Mouse (Mus musculus) MEL (cell line): ENCODE measurements around the gene Runx1. TPM values are rescaled to one million over a fixed set of nuclear protein-coding genes. Genes with fewer than 3 reads are reported as not detected.

Experiments used
- DNase-seq: peaks from one replicate; pipeline ENCODE4 v3.0.0; 2011; ENCODE audit warnings: low read depth, low spot score
- H3K27ac ChIP-seq: 2 replicates; pipeline ENCODE4 v1.5.1; 2012; ENCODE audit warnings: low read depth, mild to moderate bottlenecking, control low read depth, low read length, moderate library complexity; ENCODE audit not compliant: control insufficient read depth
- H3K27me3 ChIP-seq, 2 experiments: fragments of 150-350 bp in 1 of 2; sonication (generic) in 1 of 2; 2 replicates each; pipeline ENCODE4 v1.6.1; 2012; ENCODE audit warnings: low read length in 2 of 2, mild to moderate bottlenecking in 2 of 2, improper control_type of control experiment in 1 of 2, moderate library complexity in 1 of 2; ENCODE audit not compliant: insufficient read depth in 2 of 2, control insufficient read depth in 1 of 2
- H3K36me3 ChIP-seq, 2 experiments: 2 replicates each; pipeline ENCODE4 v1.6.1; 2012 to 2014; ENCODE audit warnings: low read length in 2 of 2, improper control_type of control experiment in 1 of 2, inconsistent platforms in 1 of 2, mild to moderate bottlenecking in 1 of 2; ENCODE audit not compliant: insufficient read depth in 2 of 2, control insufficient read depth in 1 of 2
- H3K4me1 ChIP-seq, 2 experiments: fragments of 150-350 bp in 1 of 2; sonication (generic) in 1 of 2; 2 replicates each; pipeline ENCODE4 v1.6.1; 2012; ENCODE audit warnings: low read length in 2 of 2, improper control_type of control experiment in 1 of 2, mild to moderate bottlenecking in 1 of 2; ENCODE audit not compliant: insufficient read depth in 2 of 2, control insufficient read depth in 1 of 2
- H3K4me3 ChIP-seq, 2 experiments: fragments of 150-350 bp in 1 of 2; sonication (generic) in 1 of 2; 2 replicates each; pipeline ENCODE4 v1.5.1; 2012; ENCODE audit warnings: low read depth in 2 of 2, low read length in 2 of 2, mild to moderate bottlenecking in 2 of 2, moderate library complexity in 2 of 2, control low read depth in 1 of 2, improper control_type of control experiment in 1 of 2; ENCODE audit not compliant: control insufficient read depth in 1 of 2, insufficient read depth in 1 of 2
- H3K79me2 ChIP-seq: 2 replicates; pipeline ENCODE4 v1.6.1; 2012; ENCODE audit warnings: mild to moderate bottlenecking, low read length, moderate library complexity; ENCODE audit not compliant: control insufficient read depth, poor library complexity, insufficient read depth
- H3K9ac ChIP-seq: 2 replicates; pipeline ENCODE4 v1.6.1; 2012; ENCODE audit warnings: low read depth, mild to moderate bottlenecking, control low read depth, low read length, moderate library complexity; ENCODE audit not compliant: control insufficient read depth, poor library complexity, severe bottlenecking
- H3K9me3 ChIP-seq: fragments of 150-350 bp; sonication (generic); replicated peaks from 2 replicates; pipeline ENCODE4 v1.6.1; 2012; ENCODE audit warnings: mild to moderate bottlenecking, low read length, improper control_type of control experiment, moderate library complexity; ENCODE audit not compliant: insufficient read depth
- CHD1 ChIP-seq: IDR thresholded peaks from 2 replicates; pipeline ENCODE4 v1.6.1; 2012; ENCODE audit warnings: low read depth, mild to moderate bottlenecking, inconsistent platforms, low read length, improper control_type of control experiment
- CHD2 ChIP-seq: IDR thresholded peaks from 2 replicates; pipeline ENCODE4 v1.6.1; 2011; ENCODE audit warnings: low read length, improper control_type of control experiment
- CTCF ChIP-seq, 3 experiments: IDR thresholded peaks in 2 of 3; conservative IDR thresholded peaks in 1 of 3; 2 replicates each; pipeline ENCODE4 v1.5.1; 2011 to 2012; ENCODE audit warnings: low read length in 3 of 3, low read depth in 2 of 3, mild to moderate bottlenecking in 2 of 3, improper control_type of control experiment in 1 of 3, inconsistent platforms in 1 of 3, mixed read lengths in 1 of 3, moderate library complexity in 1 of 3; ENCODE audit not compliant: control insufficient read depth in 1 of 3, insufficient read depth in 1 of 3, poor library complexity in 1 of 3, severe bottlenecking in 1 of 3
- ELF1 ChIP-seq: IDR thresholded peaks from 2 replicates; pipeline ENCODE4 v1.6.1; 2014; ENCODE audit warnings: low read depth, mild to moderate bottlenecking, inconsistent platforms, low read length, improper control_type of control experiment, moderate library complexity
- EP300 ChIP-seq, 2 experiments: IDR thresholded peaks; 2 replicates each; pipeline ENCODE4 v1.6.1; 2011; ENCODE audit warnings: improper control_type of control experiment in 2 of 2, low read length in 2 of 2, low read depth in 1 of 2, mild to moderate bottlenecking in 1 of 2
- ETS1 ChIP-seq: IDR thresholded peaks from 2 replicates; pipeline ENCODE4 v1.6.1; 2012; ENCODE audit warnings: low read depth, mild to moderate bottlenecking, inconsistent platforms, low read length, improper control_type of control experiment, moderate library complexity
- GATA1 ChIP-seq: IDR thresholded peaks from 2 replicates; pipeline ENCODE4 v1.6.1; 2011; ENCODE audit warnings: low read depth, low read length, improper control_type of control experiment
- HCFC1 ChIP-seq: IDR thresholded peaks from 2 replicates; pipeline ENCODE4 v1.6.1; 2012; ENCODE audit warnings: low read depth, mild to moderate bottlenecking, inconsistent platforms, low read length, improper control_type of control experiment, moderate library complexity
- KAT2A ChIP-seq: conservative IDR thresholded peaks from 2 replicates; pipeline ENCODE4 v1.6.1; 2012; ENCODE audit warnings: low read depth, low read length, improper control_type of control experiment, inconsistent platforms
- MAZ ChIP-seq: IDR thresholded peaks from 2 replicates; pipeline ENCODE4 v1.6.1; 2012; ENCODE audit warnings: low read depth, mild to moderate bottlenecking, inconsistent platforms, low read length, improper control_type of control experiment
- NRF1 ChIP-seq: IDR thresholded peaks from 2 replicates; pipeline ENCODE4 v1.6.1; 2014; ENCODE audit warnings: low read depth, mild to moderate bottlenecking, inconsistent platforms, low read length, improper control_type of control experiment, moderate library complexity; ENCODE audit not compliant: poor library complexity, insufficient read depth, severe bottlenecking
- POLR2AphosphoS2 ChIP-seq: IDR thresholded peaks from 2 replicates; pipeline ENCODE4 v1.6.1; 2011; ENCODE audit warnings: low read length, improper control_type of control experiment
- RAD21 ChIP-seq: IDR thresholded peaks from 2 replicates; pipeline ENCODE4 v1.6.1; 2011; ENCODE audit warnings: mild to moderate bottlenecking, low read depth, low read length, improper control_type of control experiment
- SMC3 ChIP-seq: IDR thresholded peaks from 2 replicates; pipeline ENCODE4 v1.6.1; 2011; ENCODE audit warnings: low read depth, low read length, improper control_type of control experiment
- UBTF ChIP-seq: IDR thresholded peaks from 2 replicates; pipeline ENCODE4 v1.6.1; 2012; ENCODE audit warnings: low read depth, mild to moderate bottlenecking, inconsistent platforms, low read length, improper control_type of control experiment, moderate library complexity, borderline replicate concordance; ENCODE audit not compliant: insufficient read depth
- USF2 ChIP-seq, 2 experiments: IDR thresholded peaks; 2 replicates each; pipeline ENCODE4 v1.6.1; 2011 to 2012; ENCODE audit warnings: improper control_type of control experiment in 2 of 2, low read length in 2 of 2, borderline replicate concordance in 1 of 2, inconsistent platforms in 1 of 2, low read depth in 1 of 2, mild to moderate bottlenecking in 1 of 2; ENCODE audit not compliant: insufficient read depth in 1 of 2
- ZC3H11A ChIP-seq: IDR thresholded peaks from 2 replicates; pipeline ENCODE4 v1.6.1; 2012; ENCODE audit warnings: low read depth, mild to moderate bottlenecking, inconsistent platforms, low read length, improper control_type of control experiment
- ZKSCAN1 ChIP-seq: IDR thresholded peaks from 2 replicates; pipeline ENCODE4 v1.6.1; 2012; ENCODE audit warnings: low read depth, mild to moderate bottlenecking, inconsistent platforms, low read length, improper control_type of control experiment, moderate library complexity
- ZNF384 ChIP-seq: IDR thresholded peaks from 2 replicates; pipeline ENCODE4 v1.6.1; 2012; ENCODE audit warnings: low read depth, mild to moderate bottlenecking, inconsistent platforms, low read length, improper control_type of control experiment
- polyA plus RNA-seq, 2 experiments: library from polyadenylated mRNA; stranded (reverse) in 1 of 2; unstranded in 1 of 2; fragments of >175 nt in 1 of 2; fragments of >200 nt in 1 of 2; gene quantifications; 2 replicates each; pipeline versions ENCODE4 v1.2.1 to v1.2.4; 2012; ENCODE audit warnings: low replicate concordance in 2 of 2, low read depth in 1 of 2; ENCODE audit not compliant: insufficient read length in 2 of 2, insufficient read depth in 1 of 2, missing spikeins in 1 of 2
- total RNA-seq: library from RNA; depleted of rRNA; stranded (reverse); fragments of 300-350 nt; gene quantifications from 2 replicates; pipeline ENCODE4 v1.2.3, GENCODE M21; 2012

Gene Runx1
- total and polyA plus RNA-seq, 3 experiments = 14.3 to 23.5 TPM; not detected in 1

- Histone ChIP-seq H3K27ac (no peak overlapping the region), H3K79me2 (peaks cover 29% of the 10 kb centered on the region), H3K36me3 (peaks cover 0 to 11% of the 10 kb centered on the region in 2 experiments; a peak in 2 of 4 replicates), H3K4me1 (peaks cover 0 to 16% of the 10 kb centered on the region in 2 experiments; a peak in 3 of 4 replicates), H3K27me3 (no peaks in the 10 kb centered on the region), H3K4me3 (no peak overlapping the region), H3K9me3 (no peaks in the 10 kb centered on the region), H3K9ac (no peak overlapping the region)
- DNase-seq = no peak
- TF ChIP-seq CHD1 = no peak
- peak; percentile 4 to 47 (median 40); a peak in 4 of 6 replicates for TF ChIP-seq CTCF (IDR thresholded peaks at IDR 0.05 in 2 of 3, conservative IDR thresholded peaks at IDR 0.05 in 1 of 3; ENCODE audit: control insufficient read depth in 1 of 3, insufficient read depth in 1 of 3, low read depth in 2 of 3, low read length in 3 of 3, poor library complexity in 1 of 3, severe bottlenecking in 1 of 3)
- no peak for TF ChIP-seq USF2 (IDR thresholded peaks at IDR 0.05; ENCODE audit: borderline replicate concordance in 1 of 2, insufficient read depth in 1 of 2, low read depth in 1 of 2, low read length in 2 of 2)
- no peak for TF ChIP-seq UBTF
- no peak for TF ChIP-seq GATA1
- TF ChIP-seq EP300 (IDR thresholded peaks at IDR 0.05; ENCODE audit: low read depth in 1 of 2, low read length in 2 of 2) = no peak
- peak; percentile 16 for TF ChIP-seq RAD21
- TF ChIP-seq ZNF384 = no peak
- TF ChIP-seq HCFC1 = no peak
- no peak for TF ChIP-seq ELF1
- TF ChIP-seq NRF1 = no peak
- TF ChIP-seq ZC3H11A = 0 out of 2 replicates have a peak, but pooled peaks have one; percentile 20
- peak; percentile 49 for TF ChIP-seq SMC3
- TF ChIP-seq KAT2A = no peak
- no peak for TF ChIP-seq ETS1
Measured at GRCm38 (mm10) chr16:92827663-92828307, 1.8 kb upstream of the Runx1 start.

- H3K4me3 ChIP-seq = peak overlapping the region; percentile 85 to 94; a peak in 2 of 4 replicates
- H3K27ac ChIP-seq = peak overlapping the region; percentile 97
- H3K27me3 ChIP-seq = no peaks in the 10 kb centered on the region
- H3K79me2 ChIP-seq = peaks cover 29% of the 10 kb centered on the region
- no peak for DNase-seq
- H3K36me3 ChIP-seq = peaks cover 0 to 12% of the 10 kb centered on the region in 2 experiments; a peak in 2 of 4 replicates
- H3K4me1 ChIP-seq = peaks cover 0 to 20% of the 10 kb centered on the region in 2 experiments; a peak in 3 of 4 replicates
- TF ChIP-seq ELF1 (no peak), POLR2AphosphoS2 (no peak), KAT2A (no peak), ZKSCAN1 (no peak), MAZ (no peak), EP300 (IDR thresholded peaks at IDR 0.05; ENCODE audit: low read depth in 1 of 2, low read length in 2 of 2) (no peak), CHD2 (no peak)
- H3K9ac ChIP-seq = peak overlapping the region; percentile 64
- no peaks in the 10 kb centered on the region for H3K9me3 ChIP-seq
Measured at GRCm38 (mm10) chr16:92826683-92827082, 734 bp upstream of the Runx1 start.
